Mouse (Mus musculus) T-cell, adult 66 days (primary cell): ENCODE results near the gene Gm14525. TPM values are rescaled to one million over a fixed set of nuclear protein-coding genes. Genes with fewer than 3 reads are reported as not detected.

ENCODE experiments used
- total RNA-seq, 2 experiments: library from RNA; stranded (reverse); gene quantifications; 3 replicates in 1 of 2; 4 replicates in 1 of 2; pipeline ENCODE4 v1.2.4; 2023

Gene Gm14525
- not detected for total RNA-seq

DNA sequence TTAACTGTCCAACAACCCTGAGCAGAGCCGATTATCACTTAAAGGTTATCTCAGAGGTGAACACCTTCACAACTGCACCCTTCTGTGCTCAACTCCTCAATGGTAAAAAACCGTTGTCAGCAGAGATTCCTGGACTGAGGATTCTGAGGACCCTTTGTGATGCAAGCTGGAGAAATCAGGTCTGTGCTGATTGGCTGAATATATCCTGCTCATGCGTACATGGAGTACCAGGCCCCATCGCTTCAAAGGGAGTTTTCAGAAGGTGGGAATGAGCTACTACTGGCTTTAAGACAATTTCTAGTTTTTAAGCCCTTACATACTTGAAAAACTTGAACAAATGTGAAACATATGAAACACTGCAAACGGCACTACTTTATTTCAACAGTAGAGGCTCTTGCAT is at the start of gene Gm14525:
Gene Gm14525 (minus strand): TSS at position 101 of the 400 bp plus-strand sequence.

Other genes starting within 250 kb of the Gm14525 start
- not detected for gene Slx, start 157.1 kb downstream of the Gm14525 start, total RNA-seq
- gene Gm6121, start 233.1 kb upstream of the Gm14525 start, total RNA-seq: not detected